Mouse (Mus musculus): ENCODE measurements around the gene Bptf. TPM values are rescaled to one million over a fixed set of nuclear protein-coding genes. Genes with fewer than 3 reads are reported as not detected.
"Not testable (repeated sequence)": the region's sequence is repeated elsewhere in the genome, so short reads cannot be mapped to it uniquely, and the experiment has no call there.

Bptf gene
- total RNA-seq, 2 experiments from 2014 or later: 22.4 to 24.2 TPM

GRCm38 (mm10) chr11:107135741-107136140 is 3.8 kb upstream of the Bptf start:
- Histone ChIP-seq H3K27ac (no peak overlapping the region), H3K4me3 (no peak overlapping the region)
- intact Hi-C loops (cut with DNase I): no loop called here
- no peak for DNase-seq
- TF ChIP-seq CTCF (IDR thresholded peaks at IDR 0.05): no peak

GRCm38 (mm10) chr11:107132426-107132825 is 499 bp upstream of the Bptf start:
- Histone ChIP-seq H3K4me3 (peak overlapping the region; percentile 94), H3K27ac (peak overlapping the region; percentile 94)
- intact Hi-C loops (cut with DNase I): loop anchor here (5.0 kb wide), 1 partner anchor 35 kb away; no protein-coding TSS in a partner anchor
- DNase-seq: no peak
- TF ChIP-seq CTCF (IDR thresholded peaks at IDR 0.05): no peak

GRCm38 (mm10) chr11:107130879-107131748 is 813 bp downstream of the Bptf start:
- Histone ChIP-seq H3K27ac (peak overlapping the region; percentile 94), H3K4me3 (peak overlapping the region; percentile 94)
- intact Hi-C loops (cut with DNase I): loop anchor here (2.0 to 5.0 kb wide), 2 partner anchors 18 to 34 kb away; no protein-coding TSS in a partner anchor
- DNase-seq: peak; percentile 80
- no peak for TF ChIP-seq CTCF (IDR thresholded peaks at IDR 0.05)

- Histone ChIP-seq H3K4me3 (peak overlapping the region; percentile 94), H3K27ac (peak overlapping the region; percentile 94)
- no peak for TF ChIP-seq CTCF (IDR thresholded peaks at IDR 0.05)
- DNase-seq: no peak
- intact Hi-C loops (cut with DNase I): loop anchor here (2.0 to 5.0 kb wide), 2 partner anchors 18 to 33 kb away; no protein-coding TSS in a partner anchor
Observed at GRCm38 (mm10) chr11:107130221-107130788, 1.6 kb downstream of the Bptf start.

GRCm38 (mm10) chr11:107129641-107130040 is 2.3 kb downstream of the Bptf start:
- TF ChIP-seq CTCF (IDR thresholded peaks at IDR 0.05): no peak
- H3K27ac ChIP-seq: 0 out of 2 replicates have a peak overlapping the region, but pooled peaks have one; percentile 28
- intact Hi-C loops (cut with DNase I): loop anchor here (2.0 to 5.0 kb wide), 2 partner anchors 17 to 32 kb away; no protein-coding TSS in a partner anchor
- no peak for DNase-seq
- peak overlapping the region; percentile 94 for H3K4me3 ChIP-seq

- H3K27ac ChIP-seq; H3K4me3 ChIP-seq; DNase-seq; intact Hi-C loops (cut with DNase I): not testable (repeated sequence)
Observed at GRCm38 (mm10) chr11:107126716-107127115, 5.2 kb downstream of the Bptf start.

GRCm38 (mm10) chr11:107125011-107125410 is 6.9 kb downstream of the Bptf start:
- intact Hi-C loops (cut with DNase I): no loop called here
- TF ChIP-seq CTCF (IDR thresholded peaks at IDR 0.05): no peak
- Histone ChIP-seq H3K4me3 (no peak overlapping the region; the same call in 1 of the 2 replicates), H3K27ac (peak overlapping the region; percentile 61)
- no peak for DNase-seq

- peak overlapping the region; percentile 61 for H3K27ac ChIP-seq
- peak; percentile 70 for DNase-seq
- TF ChIP-seq CTCF (IDR thresholded peaks at IDR 0.05): no peak
- peak overlapping the region; percentile 39 for H3K4me3 ChIP-seq
- intact Hi-C loops (cut with DNase I): no loop called here
Observed at GRCm38 (mm10) chr11:107124327-107124731, 7.6 kb downstream of the Bptf start.

GRCm38 (mm10) chr11:107117789-107118188 is 14.1 kb downstream of the Bptf start:
- Histone ChIP-seq H3K4me3 (no peak overlapping the region; the same call in 1 of the 2 replicates), H3K27ac (no peak overlapping the region)
- TF ChIP-seq CTCF (IDR thresholded peaks at IDR 0.05): no peak
- DNase-seq: peak; percentile 31
- intact Hi-C loops (cut with DNase I): no loop called here

GRCm38 (mm10) chr11:107113881-107114557 is 17.9 kb downstream of the Bptf start:
- H3K27ac ChIP-seq: peak overlapping the region; percentile 7; the same call in 1 of the 2 replicates
- H3K4me3 ChIP-seq: no peak overlapping the region
- intact Hi-C loops (cut with DNase I): loop anchor here (2.0 kb wide), 1 partner anchor 17 kb away; no protein-coding TSS in a partner anchor
- no peak for TF ChIP-seq CTCF (IDR thresholded peaks at IDR 0.05)
- DNase-seq: no peak

GRCm38 (mm10) chr11:107113112-107113511 is 18.8 kb downstream of the Bptf start:
- Histone ChIP-seq H3K4me3 (no peak overlapping the region), H3K27ac (no peak overlapping the region)
- peak; percentile 62 for TF ChIP-seq CTCF (IDR thresholded peaks at IDR 0.05)
- intact Hi-C loops (cut with DNase I): loop anchor here (2.0 kb wide), 1 partner anchor 18 kb away; no protein-coding TSS in a partner anchor
- DNase-seq: no peak

GRCm38 (mm10) chr11:107109669-107110068 is 22.3 kb downstream of the Bptf start:
- TF ChIP-seq CTCF (IDR thresholded peaks at IDR 0.05): no peak
- Histone ChIP-seq H3K27ac (no peak overlapping the region), H3K4me3 (no peak overlapping the region)
- DNase-seq: no peak
- intact Hi-C loops (cut with DNase I): no loop called here

Data from gastrocnemius, adult 2 months (tissue).